Mouse (Mus musculus) yolk sac, embryonic 10.5 days (tissue): ENCODE measurements around the gene Tcf15.

ENCODE experiments used
- DNase-seq: peaks from one replicate; pipeline ENCODE4 v3.0.0-alpha.2; 2017; ENCODE audit warnings: low spot score

The Tcf15 gene

GRCm38 (mm10) chr2:152169377-152169776 is 26.0 kb downstream of the Tcf15 start:
- no peak for DNase-seq

DNA sequence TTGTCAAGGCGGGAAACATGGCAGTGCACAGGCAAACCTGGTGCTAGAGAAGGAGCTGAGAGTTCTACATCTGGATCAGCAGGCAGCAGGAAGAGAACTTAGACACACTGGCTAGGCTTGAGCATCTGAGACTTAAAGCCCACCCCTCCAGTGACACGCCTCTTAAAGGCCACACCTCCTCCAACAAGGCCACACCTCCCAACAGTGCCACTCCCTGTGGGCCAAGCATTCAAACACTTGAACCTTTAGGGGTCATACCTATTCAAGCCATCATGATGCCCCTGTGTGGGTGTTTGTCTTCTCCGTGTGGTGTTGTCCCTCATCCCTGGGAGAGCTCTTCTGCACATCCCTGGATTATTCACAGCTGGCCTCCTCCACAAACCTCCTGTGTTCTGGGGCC is 31.5 kb downstream of the Tcf15 start:
- no peak for DNase-seq

GRCm38 (mm10) chr2:152176659-152177058 is 33.3 kb downstream of the Tcf15 start:
- DNase-seq, result no peak

DNA sequence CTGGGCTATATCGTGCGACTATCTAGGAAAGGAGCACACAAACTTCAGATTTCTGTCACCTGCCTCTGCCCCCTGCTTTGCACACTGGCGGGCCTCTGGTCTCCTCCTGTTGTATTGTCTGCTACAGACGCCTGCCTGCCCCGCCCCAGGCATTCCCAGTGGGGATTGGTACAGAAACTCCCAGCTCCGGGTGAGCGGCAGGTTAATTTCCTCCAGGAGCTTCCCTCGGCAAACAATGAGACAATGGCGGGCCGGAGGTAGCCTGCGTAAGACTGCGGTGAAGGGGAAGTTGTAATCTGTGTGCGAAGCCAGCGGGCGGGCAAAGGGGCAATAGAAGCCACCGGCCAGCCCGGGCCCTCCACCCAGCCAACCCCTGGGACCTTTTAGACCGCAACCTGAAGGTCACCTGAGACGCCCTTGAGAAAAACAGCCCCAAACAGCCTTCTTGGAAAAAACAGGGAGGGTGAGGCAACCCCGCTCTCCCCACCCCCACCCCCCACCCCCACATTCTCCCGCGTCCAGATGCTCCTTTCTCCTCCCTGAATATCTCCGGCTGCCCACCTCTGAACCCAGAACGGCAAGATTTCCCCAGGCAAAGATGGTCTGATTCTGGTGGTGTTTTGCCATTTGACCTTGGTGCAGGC is 33.9 kb downstream of the Tcf15 start:
- DNase-seq, result peak; percentile 40

- no peak for DNase-seq
These were observed 34.4 kb downstream of the Tcf15 start for GRCm38 (mm10) chr2:152177806-152178170.

GRCm38 (mm10) chr2:152178345-152178744 is 35.0 kb downstream of the Tcf15 start:
- DNase-seq, result no peak

- DNase-seq, result no peak
These were observed 35.9 kb downstream of the Tcf15 start for GRCm38 (mm10) chr2:152179301-152179700.

DNA sequence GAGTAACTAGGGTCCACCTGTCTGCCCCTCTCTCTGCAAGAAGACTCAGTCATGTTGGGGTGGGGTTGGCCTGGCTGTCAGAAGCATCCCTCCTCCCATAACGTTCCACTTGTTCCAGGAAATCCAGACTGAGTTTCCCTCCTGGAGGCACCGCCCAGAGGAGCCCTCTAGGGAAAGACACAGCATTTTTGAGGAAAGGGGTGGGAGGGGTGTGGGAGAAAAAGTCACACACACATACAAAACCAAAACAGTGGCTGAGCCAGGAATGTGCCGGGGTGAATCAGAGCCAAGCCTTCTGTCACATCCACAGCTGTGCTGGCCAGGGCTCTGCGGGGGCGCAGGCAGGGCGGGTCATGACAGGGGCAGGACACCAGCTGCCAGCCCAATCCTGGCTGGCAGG is 37.0 kb downstream of the Tcf15 start:
- no peak for DNase-seq

- no peak for DNase-seq
These were observed 43.8 kb downstream of the Tcf15 start for GRCm38 (mm10) chr2:152187132-152187531.

DNA sequence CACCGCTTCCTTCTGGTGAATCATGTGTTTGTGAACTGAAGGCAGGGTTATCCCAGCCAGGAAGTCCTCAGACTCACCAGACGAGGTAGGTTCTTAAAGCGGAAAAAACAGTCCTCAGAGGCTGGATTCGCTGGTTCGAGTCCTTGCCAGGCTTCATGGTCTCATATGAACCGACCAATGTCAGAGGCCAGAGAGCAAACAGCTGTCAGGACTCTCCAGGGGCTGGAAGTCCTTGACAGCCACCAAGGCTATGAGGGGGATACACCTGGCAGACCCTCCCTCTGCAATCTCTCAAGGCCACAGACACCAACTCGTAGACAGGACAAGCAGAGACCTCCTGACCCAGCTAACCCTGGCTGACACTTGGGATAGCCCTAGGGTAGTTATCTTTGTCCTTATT is 45.9 kb downstream of the Tcf15 start:
- no peak for DNase-seq

DNA sequence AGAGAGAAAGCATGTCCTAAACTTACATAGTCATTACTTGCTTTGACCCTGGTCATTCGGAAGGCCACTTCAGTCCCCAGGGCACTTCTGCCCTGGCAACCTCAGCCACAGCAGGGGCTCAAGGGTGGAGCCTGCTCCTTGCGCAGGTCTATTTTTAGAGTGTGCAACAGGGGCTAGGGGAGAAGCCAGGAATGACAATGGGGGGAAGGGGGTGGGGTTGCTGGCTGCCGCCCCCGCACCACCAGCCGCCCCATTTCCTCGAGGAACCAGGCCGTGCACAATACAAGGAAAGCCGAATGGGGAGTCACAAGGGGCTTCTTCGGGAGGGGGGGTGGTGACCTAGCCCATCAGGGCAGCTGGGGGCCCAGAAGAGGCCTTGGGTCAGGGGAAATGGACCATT is 46.3 kb downstream of the Tcf15 start:
- no peak for DNase-seq

DNA sequence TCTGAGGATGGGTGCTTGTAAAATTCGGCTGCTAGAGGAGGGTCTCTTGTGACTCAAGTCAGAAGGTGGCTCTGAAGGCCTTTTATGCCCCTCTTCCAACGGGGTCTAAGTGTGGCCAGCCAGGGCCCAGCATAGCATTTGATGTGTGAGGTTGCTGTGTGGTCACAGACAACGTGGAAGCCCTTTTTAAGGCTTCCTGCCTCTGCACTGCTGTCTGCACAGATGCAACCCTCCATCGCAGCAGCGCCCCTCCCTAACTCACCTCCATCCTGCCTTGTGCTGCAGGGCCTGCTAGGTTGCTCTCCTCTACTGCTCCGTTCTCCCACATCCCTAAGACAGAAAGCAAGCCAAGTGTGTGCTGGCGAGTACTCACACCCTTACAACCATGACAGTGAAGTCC is 46.8 kb downstream of the Tcf15 start:
- DNase-seq, result no peak

GRCm38 (mm10) chr2:152192591-152193345 is 49.4 kb downstream of the Tcf15 start:
- no peak for DNase-seq

DNA sequence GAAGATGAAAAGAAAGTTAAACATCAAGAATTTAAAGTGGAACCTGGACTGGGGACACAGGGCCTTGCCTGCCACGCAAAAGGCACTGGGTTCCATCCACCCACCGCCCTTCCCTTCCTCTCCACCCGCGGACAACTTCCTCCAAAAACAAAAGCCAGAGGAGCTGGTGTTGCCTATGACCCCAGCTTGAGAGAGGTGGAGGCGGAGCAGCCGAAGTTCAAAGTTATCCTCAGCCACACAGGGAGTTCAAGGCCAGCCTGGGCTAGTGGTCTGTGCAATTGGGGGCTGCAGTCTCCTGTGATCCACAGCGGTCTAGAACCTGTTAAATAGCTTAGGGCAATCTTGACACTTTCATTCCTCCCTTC is 50.0 kb downstream of the Tcf15 start:
- no peak for DNase-seq

GRCm38 (mm10) chr2:152194586-152194985 is 51.2 kb downstream of the Tcf15 start:
- DNase-seq, result no peak

GRCm38 (mm10) chr2:152196896-152197295 is 53.5 kb downstream of the Tcf15 start:
- no peak for DNase-seq

- DNase-seq, result peak; percentile 49
These were observed 53.9 kb downstream of the Tcf15 start for GRCm38 (mm10) chr2:152197301-152197712.
